Mouse (Mus musculus): ENCODE results near the gene Zfp180. TPM values are rescaled to one million over a fixed set of nuclear protein-coding genes. Genes with fewer than 3 reads are reported as not detected.

Gene Zfp180
- total RNA-seq (2023; ENCODE audit: inconsistent age), result 23.1 to 32.4 TPM (median 27.2 TPM) in 4 replicates

GRCm38 (mm10) chr7:24081634-24082431 is at the start of gene Zfp180:
Zfp180 (plus strand) TSS chr7:24081924.

GRCm38 (mm10) chr7:24052660-24053304 is 28.9 kb upstream of the Zfp180 start, which contains the start of gene Vmn1r183:
Vmn1r183 (plus strand) TSS chr7:24053254.

GRCm38 (mm10) chr7:24112156-24112856 is 30.6 kb downstream of the Zfp180 start, which contains the start of gene Zfp112:
Zfp112 (plus strand) TSS chr7:24112314.

GRCm38 (mm10) chr7:24133996-24134828 is 52.5 kb downstream of the Zfp180 start, which contains the start of gene Zfp235:
Zfp235 (plus strand) TSS chr7:24134169.

Other genes with a start within 250 kb of the Zfp180 start
- not detected in 4 replicates for gene Vmn1r176, start 244.6 kb upstream of the Zfp180 start, total RNA-seq (2023; ENCODE audit: inconsistent age)
- gene Vmn1r177, start 215.5 kb upstream of the Zfp180 start, total RNA-seq (2023; ENCODE audit: inconsistent age), result not detected in 4 replicates
- gene Vmn1r178, start 189.9 kb upstream of the Zfp180 start, total RNA-seq (2023; ENCODE audit: inconsistent age), result not detected in 4 replicates
- gene Vmn1r179, start 154.9 kb upstream of the Zfp180 start, total RNA-seq (2023; ENCODE audit: inconsistent age), result not detected in 4 replicates
- not detected in 4 replicates for gene Vmn1r180, start 131.3 kb upstream of the Zfp180 start, total RNA-seq (2023; ENCODE audit: inconsistent age)
- not detected in 4 replicates for gene Vmn1r181, start 107.3 kb upstream of the Zfp180 start, total RNA-seq (2023; ENCODE audit: inconsistent age)
- gene V1rd19, start 80.2 kb upstream of the Zfp180 start, total RNA-seq (2023; ENCODE audit: inconsistent age), result not detected in 4 replicates
- not detected in 4 replicates for gene Vmn1r183, start 28.7 kb upstream of the Zfp180 start, total RNA-seq (2023; ENCODE audit: inconsistent age)
- gene Zfp112, start 30.4 kb downstream of the Zfp180 start, total RNA-seq (2023; ENCODE audit: inconsistent age), result 3.1 to 3.9 TPM (median 3.5 TPM) in 4 replicates
- gene Zfp235, start 52.2 kb downstream of the Zfp180 start, total RNA-seq (2023; ENCODE audit: inconsistent age), result 5.8 to 8.7 TPM (median 6.4 TPM) in 4 replicates
- gene Zfp114, start 93.1 kb downstream of the Zfp180 start, total RNA-seq (2023; ENCODE audit: inconsistent age), result 0.16 TPM in 1 of 4 replicates, not detected in the others
- 0.09 TPM in 1 of 4 replicates, not detected in the others for gene Zfp111, start 129.5 kb downstream of the Zfp180 start, total RNA-seq (2023; ENCODE audit: inconsistent age)
- gene Zfp109, start 155.6 kb downstream of the Zfp180 start, total RNA-seq (2023; ENCODE audit: inconsistent age), result 1.3 to 2.2 TPM (median 1.7 TPM) in 4 replicates
- 0.22 to 0.27 TPM in 2 of 4 replicates, not detected in the others for gene Zfp108, start 172.9 kb downstream of the Zfp180 start, total RNA-seq (2023; ENCODE audit: inconsistent age)
- 0.18 to 1.6 TPM in 2 of 4 replicates, not detected in the others for gene Zfp93, start 188.5 kb downstream of the Zfp180 start, total RNA-seq (2023; ENCODE audit: inconsistent age)
- gene Zfp61, start 219.3 kb downstream of the Zfp180 start, total RNA-seq (2023; ENCODE audit: inconsistent age), result 5.2 to 10.8 TPM (median 7.3 TPM) in 4 replicates
- 7.5 to 10.9 TPM (median 9.4 TPM) in 4 replicates for gene Zfp94, start 234.7 kb downstream of the Zfp180 start, total RNA-seq (2023; ENCODE audit: inconsistent age)

Measured in B cell, adult (primary cell).